Mouse (Mus musculus) heart, postnatal 4 days (tissue): Measurements from ENCODE around the gene Acvr2b. TPM values are rescaled to one million over a fixed set of nuclear protein-coding genes. Genes with fewer than 3 reads are reported as not detected.
"Not testable (repeated sequence)": the region's sequence is repeated elsewhere in the genome, so short reads cannot be mapped to it uniquely, and the experiment has no call there.

ENCODE experiments used
- DNase-seq: peaks from one replicate; pipeline ENCODE4 v3.0.0; 2021
- total RNA-seq, 2 experiments: library from RNA; stranded (reverse); gene quantifications; 2 replicates each; pipeline ENCODE4 v1.2.3; 2021

Gene Acvr2b
- total RNA-seq, result 1 to 10 TPM; 6.2 to 6.5 TPM

- DNase-seq, result peak; percentile 97
Measured at GRCm38 (mm10) chr9:119401801-119402214, at the start of gene Acvr2b. Gene Acvr2b (plus strand): TSS chr9:119402118.

- DNase-seq, result no peak
Measured at GRCm38 (mm10) chr9:119353926-119354325, 48.0 kb upstream of the Acvr2b start.

GRCm38 (mm10) chr9:119355943-119356342 lies 46.0 kb upstream of the Acvr2b start:
- no peak for DNase-seq

GRCm38 (mm10) chr9:119357331-119358057 lies 44.4 kb upstream of the Acvr2b start, which contains the start of gene Xylb:
Gene Xylb (plus strand): TSS chr9:119357381.
- peak; percentile 95 for DNase-seq

- no peak for DNase-seq
Measured at GRCm38 (mm10) chr9:119358058-119358429, 43.9 kb upstream of the Acvr2b start.

- no peak for DNase-seq
Measured at GRCm38 (mm10) chr9:119361416-119361815, 40.5 kb upstream of the Acvr2b start.

GRCm38 (mm10) chr9:119363229-119363628 lies 38.7 kb upstream of the Acvr2b start:
- DNase-seq, result no peak

GRCm38 (mm10) chr9:119365284-119365683 lies 36.6 kb upstream of the Acvr2b start, which contains the start of gene Slc22a14:
Gene Slc22a14 (minus strand): TSS chr9:119365553.
- peak; percentile 18 for DNase-seq

GRCm38 (mm10) chr9:119368367-119368766 lies 33.6 kb upstream of the Acvr2b start:
- no peak for DNase-seq

GRCm38 (mm10) chr9:119370770-119371169 lies 31.1 kb upstream of the Acvr2b start:
- not testable (repeated sequence) for DNase-seq

GRCm38 (mm10) chr9:119371251-119371650 lies 30.7 kb upstream of the Acvr2b start:
- no peak for DNase-seq

GRCm38 (mm10) chr9:119375008-119375407 lies 26.9 kb upstream of the Acvr2b start:
- no peak for DNase-seq

- DNase-seq, result no peak
Measured at GRCm38 (mm10) chr9:119375556-119375955, 26.4 kb upstream of the Acvr2b start.

- DNase-seq, result no peak
Measured at GRCm38 (mm10) chr9:119378231-119378630, 23.7 kb upstream of the Acvr2b start.

- no peak for DNase-seq
Measured at GRCm38 (mm10) chr9:119382603-119383002, 19.3 kb upstream of the Acvr2b start.

GRCm38 (mm10) chr9:119388956-119389355 lies 13.0 kb upstream of the Acvr2b start:
- DNase-seq, result peak; percentile 60

- no peak for DNase-seq
Measured at GRCm38 (mm10) chr9:119390214-119390613, 11.7 kb upstream of the Acvr2b start.

GRCm38 (mm10) chr9:119394808-119395207 lies 7.1 kb upstream of the Acvr2b start:
- no peak for DNase-seq

GRCm38 (mm10) chr9:119401351-119401750 lies 567 bp upstream of the Acvr2b start:
- peak; percentile 9 for DNase-seq

- peak; percentile 50 for DNase-seq
Measured at GRCm38 (mm10) chr9:119402253-119403235, 626 bp downstream of the Acvr2b start.

GRCm38 (mm10) chr9:119403236-119403641 lies 1.3 kb downstream of the Acvr2b start:
- peak; percentile 56 for DNase-seq

GRCm38 (mm10) chr9:119404090-119404489 lies 2.2 kb downstream of the Acvr2b start:
- DNase-seq, result no peak

GRCm38 (mm10) chr9:119407884-119408283 lies 6.0 kb downstream of the Acvr2b start:
- DNase-seq, result no peak
